Mouse (Mus musculus) layer of hippocampus, adult 11-12 months (tissue): ENCODE data around the gene Gipc2.

Experiments
- DNase-seq: peaks from one replicate; pipeline ENCODE4 v3.0.0; 2022; ENCODE audit warnings: low spot score

Gipc2 gene

GRCm38 (mm10) chr3:152081381-152081780, 84.6 kb downstream of the Gipc2 start:
- DNase-seq, result no peak

- DNase-seq, result no peak
These were observed 89.9 kb downstream of the Gipc2 start for GRCm38 (mm10) chr3:152076088-152076487.

GRCm38 (mm10) chr3:152069001-152069400, 97.0 kb downstream of the Gipc2 start:
- no peak for DNase-seq

- no peak for DNase-seq
These were observed 97.7 kb downstream of the Gipc2 start for GRCm38 (mm10) chr3:152068311-152068710.

- DNase-seq, result no peak
These were observed 99.3 kb downstream of the Gipc2 start for GRCm38 (mm10) chr3:152066696-152067095.

- DNase-seq, result no peak
These were observed 100.2 kb downstream of the Gipc2 start for GRCm38 (mm10) chr3:152065806-152066205.

GRCm38 (mm10) chr3:152064166-152064565, 101.9 kb downstream of the Gipc2 start:
- DNase-seq, result no peak

GRCm38 (mm10) chr3:152062806-152063205, 103.2 kb downstream of the Gipc2 start:
- no peak for DNase-seq

- no peak for DNase-seq
These were observed 104.9 kb downstream of the Gipc2 start for GRCm38 (mm10) chr3:152061145-152061544.

- no peak for DNase-seq
These were observed 107.8 kb downstream of the Gipc2 start for GRCm38 (mm10) chr3:152058235-152058634.

- no peak for DNase-seq
These were observed 111.8 kb downstream of the Gipc2 start for GRCm38 (mm10) chr3:152054260-152054659.

GRCm38 (mm10) chr3:152051959-152052358, 114.1 kb downstream of the Gipc2 start:
- no peak for DNase-seq

- DNase-seq, result no peak
These were observed 118.1 kb downstream of the Gipc2 start for GRCm38 (mm10) chr3:152047914-152048313.

- DNase-seq, result no peak
These were observed 119.1 kb downstream of the Gipc2 start for GRCm38 (mm10) chr3:152046895-152047294.
